Mouse (Mus musculus) common myeloid progenitor, adult 5-6 weeks (primary cell): ENCODE measurements around the gene Cxcl9. TPM values are rescaled to one million over a fixed set of nuclear protein-coding genes. Genes with fewer than 3 reads are reported as not detected.
"Not testable (repeated sequence)": the region's sequence is repeated elsewhere in the genome, so short reads cannot be mapped to it uniquely, and the experiment has no call there.

Source experiments
- ATAC-seq: replicated peaks from 2 replicates; pipeline ENCODE4 v1.8.0; 2016; ENCODE audit warnings: low read depth, mild to moderate bottlenecking, moderate TSS enrichment, inconsistent platforms; ENCODE audit not compliant: poor library complexity, severe bottlenecking
- total RNA-seq: library from RNA; stranded (forward); fragments of 200-1000, 187-1606 nt; gene quantifications from 2 replicates; pipeline ENCODE4 v1.2.3, GENCODE M21; 2017

Gene Cxcl9
- 0.09 TPM in 1 of 2 replicates, not detected in the other for total RNA-seq

- no peak for ATAC-seq
Measured at GRCm38 (mm10) chr5:92327929-92328328, at the start of gene Cxcl9. Gene Cxcl9, minus strand, starts transcription at chr5:92328079.

- ATAC-seq: no peak
Measured at GRCm38 (mm10) chr5:92376795-92377405, 49.0 kb upstream of the Cxcl9 start.

DNA sequence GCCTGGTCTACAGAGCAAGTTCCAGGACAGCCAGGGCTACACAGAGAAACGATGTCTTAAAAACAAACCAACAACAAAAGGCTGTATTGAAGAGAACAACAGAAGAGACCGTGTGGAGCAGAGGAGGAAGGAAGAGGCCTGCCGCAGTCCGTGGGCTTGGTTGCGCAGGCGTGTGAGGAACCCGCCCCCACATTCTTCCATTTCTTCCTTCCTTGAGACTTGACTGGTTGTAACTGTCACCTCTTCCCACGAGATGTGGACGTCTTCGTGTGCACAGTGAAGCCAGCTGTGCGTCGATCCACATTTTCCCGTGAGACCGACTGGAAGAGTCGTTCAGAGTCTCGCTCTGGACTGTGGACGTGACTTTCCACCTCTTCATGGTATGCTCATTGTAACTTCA, 47.5 kb upstream of the Cxcl9 start:
- ATAC-seq: peak; percentile 81

- ATAC-seq: peak; percentile 75
Measured at GRCm38 (mm10) chr5:92374721-92375142, 46.9 kb upstream of the Cxcl9 start.

DNA sequence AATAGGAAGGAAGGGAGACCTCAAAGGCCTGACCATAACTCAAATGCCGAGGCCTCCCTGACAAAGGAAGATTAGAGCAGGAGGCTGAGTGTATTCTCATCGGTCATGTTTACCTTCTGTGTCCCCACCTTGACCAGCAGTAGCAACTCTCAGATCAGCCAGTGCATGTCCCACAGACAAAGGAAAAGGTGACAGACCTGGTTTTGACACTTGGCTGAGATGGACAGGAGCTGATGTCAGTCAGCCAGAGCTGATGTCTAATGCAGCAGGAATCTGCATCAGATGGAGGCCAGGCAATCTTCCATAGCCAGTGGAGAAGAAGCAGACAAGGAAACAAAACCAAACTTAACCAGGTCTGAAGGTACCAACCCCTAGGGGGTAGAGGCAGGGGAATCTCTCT, 44.7 kb upstream of the Cxcl9 start:
- no peak for ATAC-seq

DNA sequence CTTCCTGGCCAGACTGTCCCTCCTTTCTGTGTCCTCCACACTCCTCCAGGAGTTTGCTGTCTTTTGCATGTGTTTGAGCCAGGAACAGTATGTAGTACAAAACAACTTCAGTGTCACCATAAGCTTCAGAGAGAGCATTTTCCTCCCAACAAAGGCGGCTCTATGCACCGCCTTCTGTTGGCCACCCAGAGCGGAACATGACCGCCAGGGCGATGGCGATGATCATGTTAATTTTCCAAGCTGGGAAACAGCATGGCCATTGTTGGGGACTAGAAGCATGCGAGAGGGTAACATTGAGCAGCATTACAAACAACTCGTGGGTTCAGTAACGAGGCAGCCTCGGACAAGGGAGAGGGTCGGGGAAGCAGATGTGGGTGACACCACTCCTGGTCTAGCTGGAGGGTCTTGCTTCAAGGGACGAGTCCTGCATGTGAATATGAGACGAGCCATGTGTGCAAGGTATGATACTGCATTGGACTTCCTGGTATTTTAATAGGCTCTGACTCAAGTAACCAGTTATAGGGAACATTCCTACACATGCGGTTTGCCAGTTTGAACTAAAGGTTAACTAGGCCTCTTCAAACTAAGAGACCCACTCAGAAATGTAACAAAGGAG, 43.6 kb upstream of the Cxcl9 start:
- no peak for ATAC-seq

GRCm38 (mm10) chr5:92370891-92371290, 43.0 kb upstream of the Cxcl9 start:
- ATAC-seq: no peak

DNA sequence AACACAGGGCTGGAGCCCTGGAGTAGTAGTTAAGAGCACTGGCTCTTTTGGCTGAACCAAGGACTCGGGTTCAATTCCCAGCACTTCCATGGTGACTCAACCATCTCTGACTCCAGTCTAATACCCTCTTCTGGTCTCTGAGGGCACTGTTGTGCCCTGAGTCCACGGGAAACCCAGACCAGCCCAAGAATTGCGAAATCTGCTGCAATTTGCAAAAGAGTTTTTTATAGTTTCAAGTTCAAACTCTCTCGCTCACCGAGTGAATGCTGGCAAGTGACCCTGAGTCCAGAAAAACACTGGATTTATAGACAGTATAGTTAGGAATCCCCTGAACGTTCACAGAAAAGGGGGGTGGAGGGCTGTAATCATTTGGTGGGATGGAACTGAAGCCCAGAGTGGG, 42.5 kb upstream of the Cxcl9 start:
- no peak for ATAC-seq

DNA sequence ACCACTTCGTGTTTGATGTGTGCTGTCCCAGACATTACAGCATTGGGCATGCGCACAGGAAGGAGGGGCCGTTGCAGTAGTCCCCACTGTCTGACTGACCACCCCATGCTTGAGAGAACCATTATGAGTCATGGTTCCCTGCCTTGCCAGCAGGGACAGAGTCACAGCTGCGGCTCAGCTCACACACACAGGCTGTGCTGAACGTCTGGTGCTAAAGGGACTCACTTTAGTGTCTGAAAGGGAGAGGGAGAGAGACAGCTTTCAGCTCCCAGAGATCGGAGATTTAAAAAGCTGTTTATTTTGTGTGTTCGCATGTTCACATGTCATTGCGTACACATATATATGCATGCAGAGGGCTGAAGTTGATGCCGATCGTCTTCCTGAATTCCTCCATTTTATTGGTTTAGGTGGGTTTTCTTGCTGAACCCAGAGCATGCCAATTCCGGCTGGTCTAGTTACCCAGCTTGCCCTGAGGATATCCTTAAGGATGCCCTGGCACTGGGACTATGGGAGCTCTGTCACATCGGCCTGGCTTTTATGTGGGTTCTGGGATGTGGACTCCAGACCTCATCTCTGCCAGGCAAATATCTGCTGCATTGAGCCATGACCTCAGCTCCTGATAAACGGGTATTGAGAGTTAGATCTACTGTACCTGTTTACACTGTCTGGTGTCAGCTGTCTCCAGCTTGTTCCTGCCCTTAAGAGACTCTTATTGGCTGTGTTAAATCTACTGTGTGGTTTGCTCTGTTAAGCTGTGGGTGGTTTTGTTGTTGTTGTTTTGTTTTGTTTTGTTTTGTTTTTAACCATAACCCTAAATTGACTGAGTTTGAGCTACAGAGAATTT, 41.5 kb upstream of the Cxcl9 start:
- ATAC-seq: peak; percentile 37; the same call in 1 of the 2 replicates

DNA sequence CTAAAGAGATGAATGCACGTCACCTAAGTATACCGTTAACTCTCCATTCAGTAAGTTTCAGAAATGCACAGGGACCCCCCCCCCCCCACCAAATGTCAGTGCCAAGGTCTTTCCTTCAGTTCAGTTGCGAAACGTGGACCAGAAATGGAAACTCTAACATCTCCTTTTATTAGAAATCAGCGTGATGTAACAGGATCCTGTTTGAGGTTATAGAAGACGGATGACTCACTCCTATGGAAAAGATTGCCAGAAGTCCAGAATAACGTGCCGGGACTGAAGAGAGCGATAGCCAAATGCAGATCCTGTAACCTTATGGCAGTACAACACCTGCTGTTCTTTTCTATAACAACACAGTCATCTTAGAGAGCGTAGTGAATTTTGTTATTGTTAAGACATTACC, 40.5 kb upstream of the Cxcl9 start:
- peak; percentile 65 for ATAC-seq

DNA sequence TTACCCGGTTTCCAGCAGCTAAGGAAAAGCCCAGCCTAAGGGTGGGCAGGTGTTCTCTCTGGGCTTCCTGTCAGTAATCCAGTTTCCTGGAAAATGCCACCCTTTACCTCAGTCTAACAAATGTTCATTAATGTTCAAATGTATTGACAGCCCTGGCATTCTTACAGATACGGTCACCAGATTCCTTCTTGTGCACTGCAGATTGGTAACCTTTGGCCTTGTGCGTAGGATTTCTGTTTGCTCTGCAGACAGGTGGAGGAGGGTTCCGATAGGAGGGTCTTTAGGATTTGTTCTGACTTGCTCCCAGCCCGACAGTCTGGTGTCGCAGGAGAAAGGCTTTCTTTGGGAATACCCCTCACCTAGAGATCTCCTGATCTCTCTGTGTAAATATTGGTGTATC, 38.7 kb upstream of the Cxcl9 start:
- ATAC-seq: no peak

- no peak for ATAC-seq
Measured at GRCm38 (mm10) chr5:92365146-92365705, 37.3 kb upstream of the Cxcl9 start.

- no peak for ATAC-seq
Measured at GRCm38 (mm10) chr5:92364011-92364410, 36.1 kb upstream of the Cxcl9 start.

GRCm38 (mm10) chr5:92363179-92363578, 35.3 kb upstream of the Cxcl9 start:
- ATAC-seq: no peak

DNA sequence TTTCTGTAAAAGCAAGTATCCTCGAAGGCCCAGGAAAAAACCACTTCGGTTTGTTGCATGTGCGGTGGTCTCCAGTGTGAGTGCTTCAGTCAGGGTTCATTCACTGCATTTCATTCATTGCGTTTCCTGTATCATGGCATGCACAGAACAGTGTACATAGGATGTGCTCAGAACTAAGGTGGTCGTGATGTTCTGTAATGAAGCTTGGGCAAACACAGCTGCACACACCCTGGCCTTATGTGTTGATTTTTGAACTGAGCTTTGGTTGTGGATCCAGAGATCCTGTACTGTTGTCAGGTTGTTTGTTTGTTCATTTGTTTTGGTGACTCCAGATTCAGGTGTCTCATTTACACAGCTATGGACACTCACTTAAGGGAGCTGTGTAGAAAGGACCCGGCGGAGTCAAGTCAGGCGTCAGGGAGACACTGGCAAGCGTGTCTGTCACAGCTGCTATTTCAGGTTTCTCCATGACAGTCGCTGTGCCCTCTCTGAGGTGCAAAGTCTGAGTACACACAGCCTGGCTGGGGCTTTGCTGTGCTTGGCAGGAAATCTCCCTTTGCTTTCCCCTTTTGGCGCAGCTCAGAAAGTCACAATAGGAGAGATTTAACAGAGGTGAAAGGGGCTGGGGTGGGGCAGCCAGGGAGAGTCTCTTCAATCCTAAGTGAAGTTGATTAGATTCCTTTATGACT, 31.0 kb upstream of the Cxcl9 start:
- ATAC-seq: no peak

DNA sequence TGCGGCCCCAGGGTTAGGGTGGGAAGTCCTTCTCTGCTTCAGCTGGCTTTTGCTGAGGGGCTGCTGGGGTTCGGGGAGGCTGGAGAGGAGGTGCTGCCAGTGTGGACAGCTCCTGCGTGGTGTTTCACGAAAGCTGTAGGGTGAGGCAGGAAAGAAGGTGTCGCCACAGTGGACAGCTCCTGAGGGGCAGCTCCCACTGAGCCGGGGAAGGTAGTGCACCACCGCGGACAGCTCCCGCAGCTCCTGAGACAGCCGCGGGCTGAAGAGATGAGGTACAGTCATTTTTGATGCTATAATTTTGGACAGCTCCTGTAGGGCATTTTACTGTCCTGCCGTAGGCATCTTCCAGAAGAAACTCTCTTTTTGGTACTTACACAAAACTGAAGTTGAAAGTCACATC, 30.2 kb upstream of the Cxcl9 start:
- peak; percentile 71 for ATAC-seq

GRCm38 (mm10) chr5:92353517-92353916, 25.6 kb upstream of the Cxcl9 start:
- peak; percentile 78 for ATAC-seq

GRCm38 (mm10) chr5:92352716-92353115, 24.8 kb upstream of the Cxcl9 start:
- ATAC-seq: not testable (repeated sequence)

DNA sequence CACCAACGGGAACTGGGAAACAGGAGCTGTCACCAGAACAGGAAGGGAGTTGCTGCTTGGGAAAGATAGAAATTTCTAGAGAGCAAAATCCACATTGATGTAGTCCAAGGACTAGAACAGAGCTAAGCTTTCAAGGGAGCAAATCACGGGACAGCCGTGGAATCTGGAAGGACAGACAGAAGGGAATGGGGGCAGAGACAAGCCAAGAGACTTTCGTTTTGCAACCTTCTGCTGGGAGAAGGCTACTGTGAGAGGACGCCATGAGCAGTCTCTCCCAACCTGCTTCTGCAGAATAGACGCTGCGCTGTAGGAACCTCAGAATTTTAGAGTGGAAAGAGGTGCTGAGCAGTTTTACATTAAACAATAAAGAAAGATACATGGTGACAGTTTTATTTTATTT, 21.9 kb upstream of the Cxcl9 start:
- ATAC-seq: no peak

DNA sequence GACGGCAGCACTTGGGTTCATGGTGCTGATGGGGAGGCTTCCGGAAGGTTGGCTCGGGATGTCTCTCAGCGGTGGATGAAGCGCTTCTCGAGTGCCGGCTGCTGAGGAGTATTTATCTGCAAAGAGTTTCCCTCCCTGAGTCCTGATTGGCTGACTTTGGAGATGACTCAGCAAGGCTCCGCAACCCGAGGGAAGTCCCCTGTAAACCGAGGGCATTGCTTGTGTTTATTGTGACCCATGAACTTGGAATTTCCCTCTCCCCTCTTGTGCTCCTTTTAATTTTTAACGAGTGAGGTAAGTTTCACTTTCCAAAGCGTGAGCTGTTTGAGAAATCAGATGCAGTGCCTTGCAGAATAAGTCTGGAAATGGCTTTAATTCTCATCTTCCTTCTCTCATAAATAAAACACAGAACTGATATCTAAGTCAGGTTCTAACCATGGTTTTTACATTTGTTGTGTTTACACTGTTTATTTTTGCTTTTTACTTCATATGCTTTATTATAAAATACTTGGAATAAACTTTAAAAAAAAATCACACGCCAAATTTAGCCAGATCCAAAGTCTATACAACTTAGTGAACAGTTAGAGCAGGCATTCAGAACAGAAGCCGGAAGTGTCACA, 21.0 kb upstream of the Cxcl9 start, which contains the start of gene Cxcl10:
Gene Cxcl10 (minus strand): TSS at position 96 of the 620 bp plus-strand sequence.
- peak; percentile 86 for ATAC-seq
